Mouse (Mus musculus) urinary bladder, adult 18-20 months (tissue): ENCODE measurements at regions not wholly inside any gene's neighbourhood (a gene's known extent, or its start where the extent isn't known, plus 50 kb on each side); places are given as distances from the start of the nearest gene placed in this dataset.
"Not testable (repeated sequence)": the region's sequence is repeated elsewhere in the genome, so short reads cannot be mapped to it uniquely, and the experiment has no call there.

Source experiments
- DNase-seq, 2 experiments: peaks; one replicate each; pipeline ENCODE4 v3.0.0; 2022; ENCODE audit warnings: low spot score in 2 of 2, mixed read lengths in 2 of 2

DNA sequence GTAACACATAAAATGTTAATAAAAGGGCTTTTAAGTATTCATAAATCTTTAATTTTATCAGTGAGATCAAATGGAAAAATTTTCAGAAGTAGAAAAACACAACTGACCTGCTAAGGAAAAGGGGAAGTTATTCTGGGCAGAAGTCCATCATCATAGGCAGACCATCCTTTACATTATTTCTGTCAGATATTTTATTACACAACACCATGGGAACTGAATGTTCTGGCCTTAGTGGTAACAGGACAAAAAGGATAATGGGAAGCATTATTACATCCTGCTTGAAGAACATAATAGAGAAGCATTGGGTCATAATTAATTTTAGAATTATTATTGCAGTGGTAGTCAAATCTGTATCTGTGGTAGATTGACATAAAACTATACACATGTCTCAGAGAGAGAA is 603.5 kb upstream of the Gje1 start:
- no peak for DNase-seq

DNA sequence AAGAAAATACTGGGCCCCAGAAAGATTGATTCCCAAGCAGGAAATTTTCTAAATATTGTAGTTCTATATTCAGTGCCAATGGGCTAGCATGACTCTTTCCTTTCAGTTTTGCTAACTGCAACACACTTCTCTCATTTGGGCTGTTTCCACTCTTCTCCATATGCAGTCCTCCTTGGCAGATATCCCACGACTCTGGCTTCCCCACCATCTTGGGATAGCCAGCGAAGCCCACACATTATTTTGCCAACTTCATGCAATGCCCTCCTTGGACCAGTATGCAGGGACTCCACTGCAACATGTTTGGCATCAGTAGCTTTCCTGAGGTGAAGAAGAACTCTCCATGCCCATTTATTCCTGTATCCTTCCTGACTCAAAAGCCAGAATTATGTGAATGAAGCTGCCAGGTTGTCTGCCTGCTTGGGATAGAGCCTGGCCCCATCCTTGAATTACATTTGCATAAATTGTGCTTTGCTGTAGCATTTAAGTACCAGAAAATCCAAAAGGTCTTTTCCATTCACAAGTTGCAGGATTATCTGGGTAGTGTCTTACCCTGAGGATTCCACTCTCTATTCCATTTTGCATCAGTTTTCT is 599.1 kb upstream of the Gje1 start:
- DNase-seq: no peak

DNA sequence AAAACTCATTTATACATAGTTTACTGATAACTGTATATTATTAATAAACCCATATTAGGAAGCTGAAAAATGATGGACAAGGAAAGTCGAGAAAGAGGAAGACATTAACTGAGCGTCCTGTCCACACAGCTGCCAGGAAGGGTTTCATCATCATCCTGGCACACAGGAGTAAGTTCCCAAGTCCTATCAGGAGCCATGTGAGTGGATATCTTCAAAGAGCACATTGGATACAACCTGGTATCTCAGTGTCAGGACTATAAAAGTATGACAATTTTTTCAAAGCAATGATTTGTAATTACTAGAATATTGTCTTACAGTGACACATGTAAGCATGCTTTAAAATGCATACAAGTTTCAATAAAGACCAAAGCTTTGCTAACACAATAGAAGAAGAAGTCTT is 592.6 kb upstream of the Gje1 start:
- DNase-seq: no peak

GRCm38 (mm10) chr10:15305811-15306473 is 587.9 kb upstream of the Gje1 start:
- peak in 1 of 2 experiments; percentile 2 for DNase-seq

DNA sequence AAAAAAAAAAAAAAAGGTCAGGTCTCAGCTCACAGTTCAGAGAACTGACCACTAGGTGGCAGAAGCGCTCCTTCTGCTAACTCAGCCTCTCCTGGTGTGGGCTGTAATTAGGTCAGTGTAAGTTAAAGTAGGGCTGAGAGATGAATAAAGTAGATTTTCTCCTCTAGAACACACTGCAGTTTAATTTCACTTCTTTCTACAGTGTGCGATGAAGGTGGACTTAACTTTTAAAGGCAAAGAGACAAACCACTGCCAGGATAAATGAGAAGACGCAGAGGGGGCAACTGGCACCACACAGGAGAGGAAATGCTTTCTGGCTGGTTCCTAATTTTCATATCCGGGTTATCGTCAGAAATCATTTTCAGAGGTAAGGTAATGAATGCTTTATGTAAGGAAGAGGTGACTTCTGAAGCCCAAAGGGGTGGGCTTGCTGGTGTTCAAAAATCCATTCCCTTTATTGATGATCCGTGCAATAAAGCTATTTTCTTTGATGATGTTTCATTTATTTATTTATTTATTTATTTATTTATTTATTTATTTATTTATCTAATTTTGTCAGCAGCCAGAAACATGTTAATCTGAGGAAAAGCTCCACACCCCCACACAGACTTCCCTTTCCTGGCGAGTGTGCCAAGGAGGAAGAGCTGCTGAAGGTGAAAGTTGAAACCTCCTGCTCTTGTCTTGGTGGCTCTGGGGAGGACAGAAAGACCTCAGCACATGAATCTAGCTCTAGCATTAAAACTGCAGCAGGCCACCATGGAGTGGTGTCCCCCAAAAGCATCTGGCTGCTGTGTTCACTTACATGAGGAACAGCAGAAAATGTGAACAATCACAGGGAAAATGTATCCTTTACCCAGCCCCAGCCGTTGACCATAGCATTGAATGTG is 582.4 kb upstream of the Gje1 start:
- peak; percentile 51 to 52 for DNase-seq

GRCm38 (mm10) chr10:15299331-15300198 is 581.6 kb upstream of the Gje1 start:
- no peak for DNase-seq

DNA sequence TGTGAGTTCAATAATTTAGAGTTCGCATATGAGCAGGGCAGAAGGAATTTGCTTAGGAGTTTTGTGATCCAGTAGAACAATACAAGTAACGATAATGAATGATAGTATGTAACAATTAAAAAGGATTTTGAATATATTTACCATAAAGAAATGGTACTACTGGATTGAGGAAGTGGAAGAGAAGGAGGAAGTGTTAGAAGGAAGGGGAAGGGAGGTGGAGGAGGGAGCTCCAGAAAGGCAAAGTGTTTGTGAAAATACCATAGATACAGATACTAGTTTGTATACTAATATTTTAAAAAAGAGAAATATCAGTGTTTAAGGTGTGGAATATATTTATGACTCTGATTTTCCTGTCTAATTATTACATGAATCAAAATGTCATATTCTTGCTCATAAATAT is 579.2 kb upstream of the Gje1 start:
- DNase-seq: no peak

GRCm38 (mm10) chr10:15294125-15294524 is 576.1 kb upstream of the Gje1 start:
- no peak for DNase-seq

GRCm38 (mm10) chr10:15263337-15263736 is 545.3 kb upstream of the Gje1 start:
- not testable (repeated sequence) for DNase-seq

DNA sequence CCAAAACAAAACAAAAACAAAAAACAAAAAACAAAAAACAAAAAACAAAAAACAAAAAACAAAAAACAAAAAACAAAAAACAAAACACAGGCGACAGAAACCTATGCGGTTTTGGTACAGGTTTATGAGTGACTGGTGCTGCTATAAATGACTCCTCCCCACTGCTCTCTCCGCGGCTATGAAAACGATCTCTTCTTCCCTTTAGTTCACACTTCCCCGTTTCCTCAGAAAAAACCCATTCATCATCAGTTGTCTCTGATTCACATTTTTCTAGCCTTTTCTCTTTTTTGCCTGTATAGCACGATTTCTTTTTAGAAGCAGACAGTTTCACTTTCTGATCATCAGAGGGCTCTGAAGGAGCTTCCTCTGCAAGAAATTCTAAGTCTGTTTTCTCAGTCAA is 544.3 kb upstream of the Gje1 start:
- not testable (repeated sequence) for DNase-seq

DNA sequence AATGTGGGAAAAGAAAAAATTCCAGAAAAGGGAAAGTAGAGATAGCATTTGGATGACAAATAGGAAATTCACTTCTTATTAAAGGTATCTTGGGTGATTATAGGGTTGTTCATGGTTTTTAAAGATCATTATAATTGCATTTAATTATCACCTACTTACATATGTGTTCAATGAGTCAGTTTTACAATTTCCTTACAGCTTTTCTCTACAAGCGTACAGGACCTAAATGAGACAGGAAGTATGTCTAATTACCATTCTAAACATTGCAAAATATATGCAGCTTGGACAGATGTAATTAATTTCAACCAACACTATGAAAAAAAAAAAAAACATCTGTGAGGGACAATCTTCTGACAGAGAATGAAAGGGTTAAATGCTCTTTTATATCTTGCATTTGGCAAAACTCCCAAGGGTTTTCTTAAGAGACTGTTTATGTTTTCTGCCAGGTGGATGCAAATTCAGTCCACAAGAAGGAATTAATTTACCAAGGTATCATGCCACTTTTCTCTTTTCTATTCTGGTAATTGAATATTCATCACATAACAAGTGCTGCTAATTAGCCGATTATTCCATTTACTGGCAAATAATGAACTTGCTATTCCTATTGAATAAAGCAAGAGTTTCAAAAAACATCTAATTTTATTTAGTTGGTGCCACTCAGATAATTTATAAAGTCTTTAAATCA is 531.5 kb upstream of the Gje1 start:
- no peak for DNase-seq

DNA sequence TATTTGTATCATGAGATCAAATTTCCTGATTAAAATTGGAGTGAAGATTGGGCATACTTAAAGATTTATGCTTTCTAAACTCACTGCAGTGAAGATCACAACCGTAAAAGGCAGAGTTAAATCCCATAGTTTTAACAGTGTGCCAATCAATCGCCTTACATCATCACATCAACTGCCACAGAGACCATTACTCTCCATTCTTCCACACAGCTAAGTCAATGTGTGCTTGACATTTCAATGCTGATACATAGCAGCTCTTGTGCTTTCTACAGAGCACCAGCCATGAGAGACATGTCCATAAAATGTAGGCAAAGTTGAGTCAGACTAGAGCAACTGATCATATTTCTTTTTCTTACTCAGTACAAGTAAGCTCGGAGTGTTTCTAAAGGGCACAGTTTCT is 530.9 kb upstream of the Gje1 start:
- DNase-seq: no peak

GRCm38 (mm10) chr10:15244376-15245262 is 526.6 kb upstream of the Gje1 start:
- no peak for DNase-seq

DNA sequence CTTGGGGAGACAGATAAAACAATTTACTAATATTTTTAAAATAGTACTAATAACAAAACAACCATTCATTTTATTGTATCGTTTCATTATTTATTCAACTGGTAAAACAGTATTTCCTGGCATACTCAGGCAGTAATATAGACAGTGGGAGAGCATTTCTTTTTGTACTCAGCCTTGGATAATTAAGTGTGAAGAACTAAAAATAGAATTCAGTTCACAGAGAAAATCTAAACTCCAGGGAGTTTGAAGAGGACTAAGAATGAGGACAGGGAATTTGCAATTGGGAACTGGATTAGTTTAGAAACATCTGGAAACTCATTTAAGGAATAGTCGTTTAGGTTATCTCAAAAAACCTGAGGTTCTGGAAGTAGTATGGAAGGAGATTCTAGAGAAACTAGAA is 525.4 kb upstream of the Gje1 start:
- DNase-seq: no peak

- DNase-seq: no peak
Observed at GRCm38 (mm10) chr10:15218883-15219282, 500.9 kb upstream of the Gje1 start.

GRCm38 (mm10) chr10:15179585-15179984 is 461.6 kb upstream of the Gje1 start:
- no peak for DNase-seq

DNA sequence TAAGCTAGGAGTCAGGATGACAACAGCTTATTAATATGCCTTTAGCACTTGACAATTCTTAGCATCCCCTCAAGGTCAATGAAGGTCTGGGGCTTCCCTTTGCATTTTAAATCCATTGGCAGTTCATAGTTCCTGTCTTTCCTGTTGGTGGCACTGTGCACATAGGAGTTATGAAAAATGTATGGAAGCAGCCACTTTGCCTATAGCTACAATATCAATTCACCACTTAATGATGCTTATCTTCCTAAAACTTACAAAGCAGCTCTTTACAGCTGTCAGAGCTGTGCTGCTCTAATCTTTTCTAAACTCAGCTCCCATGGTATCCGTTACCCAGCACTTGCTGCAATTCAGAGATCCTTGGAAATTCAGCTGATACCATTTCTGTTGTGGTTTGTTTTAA is 456.4 kb upstream of the Gje1 start:
- no peak for DNase-seq

- no peak for DNase-seq
Observed at GRCm38 (mm10) chr10:15172558-15172957, 454.5 kb upstream of the Gje1 start.

DNA sequence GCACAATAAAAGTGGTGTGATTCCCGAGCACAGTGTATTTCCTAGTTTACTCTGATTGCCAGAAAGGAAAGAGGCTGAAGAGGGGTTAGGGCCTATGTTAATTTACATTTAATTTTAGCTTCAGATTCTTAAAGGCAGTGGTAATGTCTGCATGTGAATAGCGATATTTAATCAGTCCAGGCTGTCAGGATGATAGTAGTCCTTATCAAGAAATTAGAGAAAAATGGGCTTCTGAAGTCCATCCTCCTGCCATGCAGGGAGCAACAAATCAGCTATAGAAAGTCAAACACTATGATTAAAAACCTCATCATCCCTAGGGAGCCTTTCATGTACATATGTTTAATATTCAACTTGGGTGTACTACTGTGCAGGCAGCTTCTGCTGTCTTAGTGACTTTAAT is 422.7 kb upstream of the Gje1 start:
- no peak for DNase-seq
